Mouse (Mus musculus): ENCODE results near the gene Lypla2.
A peak's percentile ranks its signal among the peaks of the same experiment; 100 is the strongest.

Lypla2 gene

DNA sequence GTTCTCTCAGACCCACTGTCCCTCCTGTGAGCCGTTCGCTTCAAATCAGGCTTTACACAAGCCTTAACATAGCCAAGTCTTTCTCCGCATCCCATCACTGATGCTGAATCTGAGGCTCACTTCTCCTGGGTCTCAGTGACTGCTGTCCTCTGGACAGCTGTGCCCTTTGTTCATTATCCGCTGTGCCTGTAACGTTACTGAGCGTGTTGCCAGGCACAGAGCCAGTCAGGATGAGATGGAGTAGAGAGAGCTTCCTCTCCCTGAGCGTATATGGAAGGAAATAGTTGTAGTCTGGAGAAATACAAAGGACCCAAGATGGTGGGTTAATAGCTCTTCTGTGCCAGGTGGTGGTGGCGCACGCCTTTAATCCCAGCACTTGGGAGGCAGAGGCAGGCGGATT lies 23.0 kb downstream of the Lypla2 start:
- DNase-seq (ENCODE audit: low read depth) = no peak

- DNase-seq (ENCODE audit: low read depth) = no peak
Measured at GRCm38 (mm10) chr4:135948142-135948541, 24.3 kb downstream of the Lypla2 start.

GRCm38 (mm10) chr4:135946659-135947301 lies 25.6 kb downstream of the Lypla2 start:
- peak; percentile 69 for DNase-seq (ENCODE audit: low read depth)

GRCm38 (mm10) chr4:135946278-135946658 lies 26.2 kb downstream of the Lypla2 start, which contains the start of gene Hmgcl:
Gene Hmgcl (plus strand): TSS chr4:135946448.
- DNase-seq (ENCODE audit: low read depth) = peak; percentile 92

- peak; percentile 63 for DNase-seq (ENCODE audit: low read depth)
Measured at GRCm38 (mm10) chr4:135945706-135946105, 26.7 kb downstream of the Lypla2 start.

- DNase-seq (ENCODE audit: low read depth) = no peak
Measured at GRCm38 (mm10) chr4:135943389-135943788, 29.0 kb downstream of the Lypla2 start.

GRCm38 (mm10) chr4:135942193-135942592 lies 30.2 kb downstream of the Lypla2 start:
- peak; percentile 52 for DNase-seq (ENCODE audit: low read depth)

- DNase-seq (ENCODE audit: low read depth) = peak; percentile 55
Measured at GRCm38 (mm10) chr4:135941026-135941425, 31.4 kb downstream of the Lypla2 start.

- no peak for DNase-seq (ENCODE audit: low read depth)
Measured at GRCm38 (mm10) chr4:135938858-135939257, 33.6 kb downstream of the Lypla2 start.

- no peak for DNase-seq (ENCODE audit: low read depth)
Measured at GRCm38 (mm10) chr4:135935502-135935901, 36.9 kb downstream of the Lypla2 start.

DNA sequence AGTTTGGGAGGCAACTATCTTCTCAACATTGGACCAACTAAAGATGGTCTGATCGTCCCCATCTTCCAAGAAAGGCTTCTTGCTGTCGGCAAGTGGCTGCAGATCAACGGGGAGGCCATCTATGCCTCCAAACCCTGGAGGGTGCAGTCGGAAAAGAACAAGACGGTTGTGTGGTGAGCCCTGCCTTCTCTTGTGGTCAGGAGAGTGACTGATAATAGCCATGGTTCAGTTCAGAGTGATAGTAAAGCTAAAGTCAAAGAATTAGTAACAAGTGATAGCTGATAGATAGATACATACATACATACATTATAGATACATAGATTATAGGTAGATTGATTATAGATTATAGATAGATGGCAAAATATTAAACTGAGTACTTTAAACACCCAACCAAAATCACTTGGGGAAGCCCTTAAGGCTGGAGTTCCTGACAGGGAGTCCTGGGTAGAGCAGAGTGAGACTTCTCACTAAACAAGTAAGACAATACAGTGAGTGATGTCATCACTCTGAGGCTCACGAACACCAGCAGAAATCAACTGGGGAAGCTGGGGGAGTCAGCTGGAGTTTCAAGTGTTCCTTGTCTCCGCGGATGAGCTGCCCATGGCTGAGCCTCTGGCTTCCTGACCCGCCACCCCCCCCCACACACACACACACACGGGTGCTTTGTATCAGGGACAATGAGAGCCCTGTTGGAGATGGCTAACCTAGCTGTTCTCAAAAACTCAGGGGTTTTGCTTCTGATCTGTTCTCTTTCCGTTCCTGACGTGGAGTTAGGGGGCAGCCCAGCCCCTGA lies 37.5 kb downstream of the Lypla2 start:
- no peak for DNase-seq (ENCODE audit: low read depth)

DNA sequence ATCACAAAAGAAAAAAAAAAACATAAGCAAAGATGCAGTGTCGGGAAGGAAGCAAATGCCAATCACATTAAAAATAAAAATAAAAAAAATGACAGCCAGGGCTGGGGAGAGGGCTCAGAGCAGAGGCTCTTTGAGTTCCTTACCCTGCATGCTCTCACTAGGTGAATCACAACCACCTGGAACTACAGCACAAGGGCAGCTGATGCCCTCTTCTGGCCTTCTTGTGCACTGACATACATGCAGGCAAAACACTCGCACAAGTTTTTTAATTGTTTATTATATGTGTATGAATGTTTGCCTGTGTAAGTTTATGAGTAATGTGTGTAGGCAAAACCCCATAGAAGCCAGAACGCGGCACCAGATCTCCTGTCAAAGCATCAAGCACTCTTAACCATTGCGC lies 40.6 kb downstream of the Lypla2 start:
- DNase-seq (ENCODE audit: low read depth) = peak; percentile 70

DNA sequence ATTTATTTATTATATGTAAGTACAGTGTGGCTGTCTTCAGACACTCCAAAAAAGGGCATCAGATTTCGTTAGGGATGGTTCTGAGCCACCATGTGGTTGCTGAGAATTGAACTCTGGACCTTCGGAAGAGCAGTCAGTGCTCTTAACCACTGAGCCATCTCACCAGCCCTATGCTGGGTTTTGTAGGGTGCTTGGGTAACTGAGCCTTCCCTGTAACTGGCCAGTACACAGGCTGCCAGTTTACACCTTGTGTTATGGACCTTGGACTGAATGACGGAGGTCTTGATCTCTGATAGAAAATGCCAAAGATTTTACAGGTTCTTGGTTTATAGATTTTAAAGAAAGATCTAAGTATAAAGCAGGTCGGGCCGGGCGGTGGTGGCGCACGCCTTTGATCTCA lies 42.2 kb downstream of the Lypla2 start:
- DNase-seq (ENCODE audit: low read depth) = no peak

- no peak for DNase-seq (ENCODE audit: low read depth)
Measured at GRCm38 (mm10) chr4:135929828-135930227, 42.6 kb downstream of the Lypla2 start.

DNA sequence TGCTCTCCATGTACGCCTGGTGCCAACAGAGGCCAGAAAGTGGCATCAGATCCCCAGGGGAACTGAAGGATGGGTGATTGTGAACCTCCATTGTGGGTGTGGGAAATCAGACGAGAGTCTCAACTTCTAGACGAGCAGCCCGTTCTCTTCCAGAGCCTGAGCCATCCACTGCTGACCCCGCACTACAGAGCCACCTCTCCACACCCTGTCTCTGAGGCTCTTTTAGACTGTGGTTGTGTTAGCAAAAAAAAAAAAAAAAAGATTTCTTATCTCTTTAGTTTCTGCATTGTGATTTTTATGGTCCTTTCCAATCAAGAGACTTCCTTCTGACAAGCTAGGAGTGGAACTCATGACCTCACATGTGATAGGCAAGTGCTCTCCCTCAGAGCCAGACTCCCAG lies 43.0 kb downstream of the Lypla2 start:
- no peak for DNase-seq (ENCODE audit: low read depth)

DNA sequence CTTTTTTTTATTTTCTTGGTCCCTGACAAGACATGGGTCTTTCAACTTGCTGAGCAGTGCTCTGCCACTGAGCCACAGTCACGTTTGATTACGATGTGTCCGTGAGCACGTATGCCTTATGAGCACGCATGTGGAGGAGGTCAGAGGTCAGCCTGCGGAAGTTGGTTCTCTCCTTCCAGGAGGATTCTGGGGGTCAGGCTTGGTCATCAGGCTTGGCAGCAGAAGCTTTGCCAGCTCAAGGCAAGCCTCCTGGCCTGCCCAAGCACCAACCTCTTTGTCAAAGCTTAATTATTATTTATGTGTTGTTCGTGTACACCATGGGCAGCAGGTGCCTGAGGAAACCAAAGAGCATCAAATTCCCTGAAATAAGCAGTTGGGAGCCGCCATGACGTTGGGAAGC lies 44.0 kb downstream of the Lypla2 start:
- DNase-seq (ENCODE audit: low read depth) = no peak

DNA sequence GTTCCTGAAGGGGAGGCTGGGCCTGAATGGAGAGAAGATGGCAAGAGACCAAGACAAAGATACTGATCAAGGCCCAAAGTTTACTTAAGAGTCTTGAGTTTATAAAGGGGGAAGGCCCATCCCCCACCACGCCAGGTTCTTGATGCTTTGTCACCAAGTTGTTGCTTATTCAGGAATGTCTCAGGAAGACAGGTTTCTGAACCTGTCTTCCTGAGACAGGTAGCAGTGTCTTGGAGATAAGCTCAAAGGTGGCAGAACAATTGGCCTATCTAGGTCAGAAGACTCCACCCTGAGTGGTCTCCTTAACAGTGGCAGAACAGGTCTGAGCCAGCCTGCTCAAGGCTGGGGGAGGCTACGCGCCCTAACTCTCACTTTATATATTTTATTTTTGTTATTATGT lies 45.6 kb downstream of the Lypla2 start:
- DNase-seq (ENCODE audit: low read depth) = no peak

GRCm38 (mm10) chr4:135926195-135926808 lies 46.1 kb downstream of the Lypla2 start:
- no peak for DNase-seq (ENCODE audit: low read depth)

GRCm38 (mm10) chr4:135925341-135925740 lies 47.1 kb downstream of the Lypla2 start:
- DNase-seq (ENCODE audit: low read depth) = no peak

DNA sequence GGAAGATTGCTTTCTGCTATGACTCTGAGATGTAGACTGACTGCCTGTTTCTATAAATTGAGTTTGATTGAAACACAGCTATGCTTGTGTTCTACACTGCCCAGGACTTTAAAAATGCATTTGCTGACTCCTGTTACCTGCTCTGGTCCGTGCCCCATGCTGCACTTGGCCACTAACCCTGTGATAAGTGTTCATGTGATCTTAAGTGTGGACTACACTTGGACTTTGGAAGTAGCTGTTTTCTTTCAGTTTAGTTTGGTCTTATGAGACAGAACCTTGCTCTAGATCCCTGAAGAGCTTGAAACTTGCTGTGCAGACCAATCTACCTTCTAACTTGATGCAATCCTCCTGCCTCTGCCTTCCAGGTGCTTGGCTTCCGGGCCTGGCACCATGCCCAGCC lies 48.0 kb downstream of the Lypla2 start:
- DNase-seq (ENCODE audit: low read depth) = no peak

- peak; percentile 35 for DNase-seq (ENCODE audit: low read depth)
Measured at GRCm38 (mm10) chr4:135922190-135922589, 50.2 kb downstream of the Lypla2 start.

GRCm38 (mm10) chr4:135921257-135922120 lies 50.9 kb downstream of the Lypla2 start:
- DNase-seq (ENCODE audit: low read depth) = peak; percentile 36
